Mouse (Mus musculus) heart, adult 2 months (tissue): ENCODE results near the gene Dsel.

Experiments used
- EP300 ChIP-seq: fragments of 200-500 bp; IDR thresholded peaks from 2 replicates; pipeline ENCODE4 v1.6.1; 2011; ENCODE audit warnings: low read depth, low read length, control low read depth; ENCODE audit not compliant: insufficient read depth
- POLR2A ChIP-seq: fragments of 200-500 bp; IDR thresholded peaks from 2 replicates; pipeline ENCODE4 v1.6.1; 2011; ENCODE audit warnings: mild to moderate bottlenecking, low read depth, low read length, control low read depth; ENCODE audit not compliant: insufficient read depth

DNA sequence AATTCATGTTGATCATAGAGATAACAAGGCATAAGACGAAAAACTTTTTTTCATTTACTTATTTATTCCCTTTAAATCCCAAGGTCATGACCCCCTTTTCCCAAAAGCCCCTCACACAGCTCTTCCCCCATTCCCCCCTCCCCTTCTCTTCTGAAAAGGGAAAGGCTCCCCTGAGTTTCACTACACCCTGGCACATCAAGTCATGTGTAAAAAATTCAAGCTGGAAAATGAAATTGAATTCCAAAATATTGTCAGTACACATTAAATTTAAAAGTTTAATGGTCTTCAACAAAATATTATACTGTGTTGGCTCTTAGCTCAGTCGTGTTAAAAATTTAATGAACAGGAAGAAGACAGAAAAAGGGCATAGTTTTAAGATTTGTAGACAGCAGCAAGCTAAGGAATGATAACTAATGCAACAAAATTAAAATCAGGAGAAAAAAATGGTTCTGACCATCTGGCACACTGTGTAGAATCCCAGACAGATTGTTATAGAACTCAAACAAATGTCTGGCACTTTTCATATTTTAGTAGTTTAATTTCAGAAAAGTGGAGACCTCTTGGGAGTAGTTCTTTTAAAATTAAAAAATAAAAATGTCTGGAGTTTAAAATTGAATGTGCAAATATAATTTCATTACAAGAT is 31.0 kb downstream of the Dsel start:
- no peak for TF ChIP-seq POLR2A
- TF ChIP-seq EP300: no peak
